Mouse (Mus musculus) thymus, adult 2 months (tissue): Measurements from ENCODE around the gene Lca5. TPM values are rescaled to one million over a fixed set of nuclear protein-coding genes. Genes with fewer than 3 reads are reported as not detected.

Experiments
- DNase-seq: peaks from one replicate; pipeline ENCODE4 v3.0.0; 2021
- H3K27ac ChIP-seq: fragments of 200-500 bp; 2 replicates; pipeline ENCODE4 v1.5.1; 2012; ENCODE audit warnings: low read length, control low read depth; ENCODE audit not compliant: control insufficient read depth, insufficient read depth
- H3K27me3 ChIP-seq: fragments of 200-500 bp; 2 replicates; pipeline ENCODE4 v1.6.1; 2012; ENCODE audit warnings: mild to moderate bottlenecking, low read length, moderate library complexity, mixed read lengths; ENCODE audit not compliant: control insufficient read depth, insufficient read depth
- H3K36me3 ChIP-seq: fragments of 200-500 bp; 2 replicates; pipeline ENCODE4 v1.6.1; 2012; ENCODE audit warnings: mild to moderate bottlenecking, low read length, moderate library complexity; ENCODE audit not compliant: control insufficient read depth, insufficient read depth
- H3K4me1 ChIP-seq: fragments of 200-500 bp; replicated peaks from 2 replicates; pipeline ENCODE4 v1.6.1; 2012; ENCODE audit warnings: low read length; ENCODE audit not compliant: control insufficient read depth, insufficient read depth
- H3K4me3 ChIP-seq: fragments of 200-500 bp; 2 replicates; pipeline ENCODE4 v1.5.1; 2012; ENCODE audit warnings: mild to moderate bottlenecking, low read length, control low read depth, moderate library complexity; ENCODE audit not compliant: control insufficient read depth, insufficient read depth
- CTCF ChIP-seq: fragments of 200-500 bp; IDR thresholded peaks from 2 replicates; pipeline ENCODE4 v1.5.1; 2012; ENCODE audit warnings: mild to moderate bottlenecking, control low read depth, low read length, moderate library complexity, borderline replicate concordance; ENCODE audit not compliant: control insufficient read depth, poor library complexity, insufficient read depth; ENCODE audit errors: extremely low read depth
- POLR2A ChIP-seq: fragments of 200-500 bp; IDR thresholded peaks from 2 replicates; pipeline ENCODE4 v1.6.1; 2012; ENCODE audit warnings: mild to moderate bottlenecking, low read length, control low read depth, moderate library complexity; ENCODE audit not compliant: control insufficient read depth, poor library complexity, insufficient read depth; ENCODE audit errors: extremely low read depth
- WGBS: fragments of 180-500 bp; shearing (Covaris S2); methylation state at CpG from one replicate; pipeline ENCODE4 v1.1.7; 2018; 5-methylcytosine and 5-hydroxymethylcytosine counted together
- polyA plus RNA-seq: library from polyadenylated mRNA; depleted of rRNA; stranded (reverse); fragments of >200 nt; gene quantifications from 2 replicates; pipeline ENCODE4 v1.2.3, GENCODE M21; 2012; rRNA removed

The Lca5 gene
- polyA plus RNA-seq, 1 experiment, result 2.7 TPM

DNA sequence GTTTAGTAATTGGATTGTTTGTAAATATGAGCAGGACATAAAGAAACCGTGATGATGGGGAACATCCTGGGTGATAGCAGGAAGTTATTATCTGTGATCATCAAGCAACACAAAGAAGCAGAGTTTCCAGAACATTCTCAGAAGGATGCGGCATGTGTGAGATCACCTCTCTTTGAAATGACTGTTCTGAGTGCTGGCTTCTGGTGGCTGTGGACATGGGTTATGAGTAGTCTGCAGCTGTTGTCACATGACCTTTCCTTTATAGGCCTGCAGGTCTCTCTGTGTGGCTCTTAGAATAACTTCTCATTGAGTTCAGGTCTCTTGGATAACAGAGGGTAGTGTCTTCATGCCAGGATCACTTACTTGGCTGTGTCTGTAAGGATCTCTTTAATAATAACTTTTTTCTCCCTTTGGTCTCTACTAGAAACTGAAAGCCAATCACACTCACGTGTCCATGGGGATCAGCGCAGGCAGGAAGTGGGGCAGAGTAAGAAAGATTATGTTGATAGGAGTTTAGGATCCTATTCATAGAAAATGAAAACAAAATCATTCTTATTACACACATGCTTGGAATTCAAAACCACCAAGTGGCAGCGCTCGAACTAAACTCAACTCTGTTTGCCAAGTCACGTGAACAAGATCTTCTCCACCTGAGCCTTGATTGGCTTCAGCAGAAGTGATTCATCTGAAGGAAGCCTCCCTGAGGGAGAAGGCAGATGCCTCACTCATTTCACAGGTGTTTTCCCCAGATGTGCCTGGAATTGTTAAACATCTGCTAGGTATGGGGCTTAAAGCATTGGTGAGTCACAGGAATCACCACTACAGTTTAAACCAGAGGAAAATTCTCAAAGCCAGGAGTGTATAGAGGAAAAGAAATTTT, 98.2 kb downstream of the Lca5 start:
- WGBS, result 62% methylated on average over 7 of the region's 7 CpGs
- TF ChIP-seq CTCF, result no peak
- TF ChIP-seq POLR2A, result no peak
- no peak for DNase-seq
- Histone ChIP-seq H3K4me3 (no peak overlapping the region), H3K36me3 (no peaks in the 10 kb centered on the region), H3K27ac (no peak overlapping the region), H3K4me1 (no peaks in the 10 kb centered on the region), H3K27me3 (no peaks in the 10 kb centered on the region)

Other genes starting within 250 kb of the Lca5 start
- 2.8 and 3.0 TPM in 2 replicates for gene Sh3bgrl2, start 107.2 kb upstream of the Lca5 start, polyA plus RNA-seq